Mouse (Mus musculus): ENCODE data around the gene Gm11111. TPM values are rescaled to one million over a fixed set of nuclear protein-coding genes. Genes with fewer than 3 reads are reported as not detected.

Gene Gm11111
- polyA plus RNA-seq, 1 experiment from 2014 or later: not detected

DNA sequence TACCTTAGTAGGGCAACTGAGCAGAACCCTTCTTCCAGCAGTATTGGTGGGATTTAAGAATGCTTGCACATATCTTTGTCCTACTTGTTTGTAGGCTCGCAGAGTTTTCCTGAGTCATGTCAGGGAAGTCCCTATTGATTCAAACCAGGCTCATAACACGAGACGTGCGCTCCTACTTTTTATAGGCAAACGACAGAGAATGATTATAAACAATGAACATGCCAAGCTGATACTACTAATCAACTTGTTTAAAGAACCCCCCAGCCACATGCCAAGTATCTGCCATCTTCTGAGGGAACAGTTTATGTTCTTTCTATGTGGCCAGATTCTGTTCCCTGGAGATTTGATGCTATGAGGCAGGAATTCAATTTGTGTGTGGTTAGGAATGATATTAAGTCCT is 28.3 kb downstream of the Gm11111 start:
- DNase-seq (ENCODE audit: low spot score): no peak

DNA sequence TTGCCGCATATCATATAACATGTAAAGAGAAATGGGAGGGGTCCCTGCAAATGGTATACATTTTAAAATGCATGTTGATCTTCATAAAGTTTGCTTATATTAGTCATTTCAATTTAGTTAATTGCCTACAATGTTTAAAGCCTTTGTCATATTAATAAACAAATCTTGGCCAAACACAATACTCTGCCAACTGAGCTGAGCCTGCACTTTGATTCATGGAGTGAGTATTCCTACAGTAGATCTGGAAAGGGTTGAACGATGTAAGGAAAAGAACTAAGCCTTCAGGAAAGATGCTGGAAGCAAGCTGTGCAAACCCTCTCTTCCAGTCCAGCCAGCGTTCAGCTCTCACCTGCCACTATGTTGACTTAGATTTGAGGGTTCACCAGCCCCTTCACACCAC is 29.6 kb downstream of the Gm11111 start:
- no peak for DNase-seq (ENCODE audit: low spot score)

DNA sequence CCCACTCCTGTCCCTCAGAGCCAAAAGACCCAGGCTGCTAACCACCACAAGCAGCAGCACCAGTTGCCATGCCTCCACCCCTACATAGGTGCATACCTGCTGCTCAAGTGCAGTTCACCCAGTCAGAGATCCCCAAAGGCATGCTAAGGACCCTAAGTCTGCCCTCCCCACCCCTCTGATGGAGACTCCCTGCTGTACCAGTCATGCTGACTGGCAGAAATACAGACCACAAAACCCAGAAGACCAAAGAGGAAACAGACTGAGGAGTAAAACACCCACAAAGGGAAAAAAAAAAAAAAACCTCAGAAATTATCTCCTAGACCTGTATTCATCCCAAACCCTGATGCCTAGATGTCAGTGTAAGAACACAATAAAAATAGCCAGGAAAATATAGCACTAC is 33.4 kb downstream of the Gm11111 start:
- DNase-seq (ENCODE audit: low spot score): no peak

Other genes with a start within 250 kb of the Gm11111 start
- gene Cfap299, start 223.4 kb upstream of the Gm11111 start, polyA plus RNA-seq (2015; fragmentation: Nextera tagmentation; extraction: Ambion mirVana): 0.40 and 0.55 TPM in 2 replicates